Mouse (Mus musculus) urinary bladder, postnatal 25 days (tissue): ENCODE data around the gene Zfp809.
"Not testable (repeated sequence)": the region's sequence is repeated elsewhere in the genome, so short reads cannot be mapped to it uniquely, and the experiment has no call there.

ENCODE experiments used
- DNase-seq: peaks from one replicate; pipeline ENCODE4 v3.0.0; 2022; ENCODE audit warnings: low spot score

The Zfp809 gene

DNA sequence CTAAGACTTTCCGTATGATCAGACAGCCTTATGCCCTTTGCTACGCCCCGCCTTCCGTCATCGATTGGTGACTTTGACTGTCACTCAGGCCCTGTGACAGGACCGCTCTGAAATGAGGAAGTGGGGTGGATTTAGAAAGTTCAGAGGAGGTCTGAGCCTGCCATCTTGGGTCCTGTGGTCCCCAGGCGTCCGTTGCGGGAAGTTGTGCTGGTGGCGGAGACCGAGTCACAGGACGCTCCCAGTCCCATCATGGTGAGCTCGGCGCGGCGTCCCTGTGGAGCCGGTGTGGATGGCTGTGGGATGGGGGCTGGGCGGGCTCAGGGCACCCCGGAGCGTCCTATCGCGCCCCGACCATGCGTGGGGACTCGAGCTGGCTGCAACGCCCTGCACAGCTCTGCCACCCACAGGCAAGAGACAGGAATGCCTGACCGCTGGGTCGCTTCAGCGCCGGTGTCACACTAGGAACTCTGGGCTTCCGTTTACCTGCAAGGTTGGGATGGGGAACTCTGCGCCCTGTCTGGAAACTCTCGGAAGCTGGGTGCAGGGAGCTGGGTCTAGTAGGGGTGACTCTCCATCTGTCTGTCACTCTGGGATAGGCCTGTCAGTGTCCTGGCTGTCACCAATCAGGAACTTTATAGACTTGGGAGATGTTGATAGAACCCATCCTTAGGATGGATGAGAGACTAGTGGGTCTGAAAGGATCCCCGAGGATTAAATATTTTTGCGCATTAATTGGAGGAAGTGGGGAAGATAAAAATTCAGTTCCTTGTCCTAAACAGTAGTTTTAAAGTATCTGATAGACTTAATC is at the start of gene Zfp809:
Gene Zfp809 (plus strand): TSS at position 134 of the 808 bp plus-strand sequence.
- DNase-seq, result peak; percentile 99

DNA sequence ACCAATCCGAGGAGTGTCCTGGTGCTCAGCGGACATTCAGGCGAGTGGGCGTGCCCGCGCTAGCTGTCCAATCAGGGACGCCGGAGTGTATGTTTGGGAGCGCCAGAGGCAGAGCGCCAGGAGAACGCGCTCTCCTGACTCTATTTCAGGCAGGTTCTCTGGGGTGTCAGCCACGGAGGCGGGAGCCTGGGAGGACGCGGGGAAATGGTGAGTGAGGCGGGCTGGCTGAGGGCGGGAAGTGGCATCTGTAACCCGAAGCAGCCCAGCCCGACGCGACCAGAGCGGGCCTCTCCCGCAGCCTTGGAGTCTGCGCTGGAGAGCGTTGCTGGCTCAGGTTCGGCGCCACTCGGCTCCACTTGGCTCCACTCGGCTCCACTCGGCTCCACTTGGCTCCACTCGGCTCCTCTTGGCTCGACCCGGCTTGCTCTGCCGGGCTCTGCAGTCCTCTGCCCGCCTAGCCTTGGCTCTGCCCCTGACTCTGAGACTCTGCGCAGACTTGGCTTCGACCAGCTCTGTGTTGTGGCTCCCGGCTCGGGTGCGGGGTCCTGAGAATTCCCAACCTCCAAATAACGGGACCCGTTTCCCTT is 37.4 kb upstream of the Zfp809 start, which contains the start of gene Zfp872:
Gene Zfp872 (plus strand): TSS at position 66 of the 587 bp plus-strand sequence.
- DNase-seq, result peak; percentile 41

DNA sequence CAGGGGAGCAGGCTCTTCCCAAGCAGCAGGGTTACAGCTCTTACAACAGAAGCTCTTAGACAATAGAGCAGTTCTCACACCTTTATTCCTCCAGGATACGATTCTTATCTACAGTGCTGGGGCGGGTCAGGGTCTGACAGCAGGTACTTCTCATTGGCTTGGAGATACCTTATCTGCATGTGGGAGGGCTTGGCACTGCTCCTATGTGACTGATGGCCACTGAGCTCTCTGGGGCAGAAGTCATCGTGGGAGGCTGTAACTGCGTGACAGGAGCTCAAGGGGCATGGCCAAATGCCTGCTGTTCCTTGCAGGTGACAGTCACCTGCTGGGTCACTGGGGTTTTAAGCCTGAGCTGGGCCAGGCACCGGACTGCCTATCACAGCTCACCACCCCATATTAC is 29.1 kb upstream of the Zfp809 start:
- DNase-seq, result no peak

DNA sequence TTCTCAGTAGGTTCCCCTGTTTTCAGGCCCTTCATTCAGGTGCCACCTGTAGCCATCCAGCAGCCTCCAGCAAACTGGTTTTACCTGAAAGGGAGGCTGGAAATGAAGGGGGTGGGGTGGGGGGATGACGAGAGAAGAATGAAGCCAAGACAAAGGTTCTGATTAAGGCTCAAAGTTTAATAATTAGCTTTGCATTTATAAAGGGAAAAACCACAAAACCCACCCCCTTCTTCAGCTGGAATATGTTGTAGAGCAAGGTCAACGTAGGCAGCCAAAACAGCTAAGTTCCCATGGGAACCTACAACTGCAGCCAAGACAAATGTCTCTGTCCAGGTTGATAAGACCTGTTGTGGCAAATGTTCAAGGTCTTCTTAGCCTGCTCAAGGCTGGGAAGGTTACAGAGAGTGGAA is 11.7 kb upstream of the Zfp809 start:
- DNase-seq, result no peak

DNA sequence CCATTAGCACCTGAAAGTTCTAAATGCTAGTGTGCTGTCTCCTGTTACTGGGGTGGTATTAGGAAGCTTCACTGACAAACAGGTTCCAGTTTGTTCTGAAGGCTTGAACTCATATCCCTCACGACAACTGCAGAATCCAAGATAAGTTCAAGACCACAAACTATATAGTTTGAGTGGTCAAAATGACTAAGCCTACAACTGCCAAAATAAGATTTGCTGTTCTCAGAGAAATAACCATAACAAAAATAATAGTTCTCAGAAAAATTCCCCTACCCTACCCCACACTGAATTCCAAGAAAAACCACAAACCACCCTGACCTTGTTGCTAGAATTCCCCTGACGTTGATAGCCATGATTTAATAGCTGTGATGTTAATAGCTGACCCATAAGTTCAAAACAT is 11.0 kb upstream of the Zfp809 start:
- no peak for DNase-seq

DNA sequence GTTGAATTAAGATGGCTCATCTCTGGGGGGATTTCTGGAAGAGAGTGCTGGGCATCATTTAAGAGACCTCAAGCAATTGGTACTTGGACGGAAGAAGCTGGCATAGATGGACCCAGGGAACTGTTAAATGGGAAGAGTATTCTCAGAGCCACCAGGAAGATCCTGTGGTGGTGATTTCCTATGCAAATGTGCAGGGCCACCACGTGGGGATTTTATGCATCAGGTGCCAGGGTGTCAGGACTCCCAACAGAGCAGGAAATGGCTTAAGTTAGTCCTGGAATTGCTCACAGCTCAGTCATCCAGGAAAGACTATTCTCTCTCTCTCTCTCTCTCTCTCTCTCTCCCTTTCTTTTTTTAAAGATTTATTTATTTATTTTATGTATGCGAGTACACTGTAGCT is 8.8 kb upstream of the Zfp809 start:
- DNase-seq, result no peak

DNA sequence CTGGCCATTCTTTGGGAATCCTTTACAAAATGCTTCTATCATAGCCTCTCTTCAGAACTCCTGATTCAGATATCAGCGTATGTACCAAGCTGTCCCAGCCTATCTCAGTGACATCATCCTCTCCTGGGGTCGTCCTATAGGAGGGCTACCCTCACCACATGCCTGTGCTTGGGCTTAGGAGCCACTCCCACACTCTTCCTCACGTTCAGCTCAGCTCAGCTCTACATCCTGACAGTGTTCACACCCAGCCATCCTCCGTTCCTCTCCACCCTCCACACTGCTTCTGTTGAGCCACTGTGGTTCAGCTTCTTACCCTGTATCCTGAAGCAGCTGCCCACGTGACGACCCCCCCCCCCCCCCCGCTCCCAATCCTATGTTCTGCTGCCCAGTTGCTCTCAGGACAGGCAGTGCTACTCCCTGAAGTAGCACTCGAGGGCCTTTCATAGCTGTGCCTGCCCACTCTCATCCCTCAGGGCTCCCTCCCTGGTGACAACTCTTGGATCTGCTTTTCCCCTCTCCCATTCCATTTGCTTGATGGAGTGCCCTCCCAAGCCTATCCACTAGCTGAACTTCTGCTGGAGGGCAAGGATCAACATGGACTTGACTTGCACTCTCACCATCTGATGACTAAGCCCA is 7.5 kb upstream of the Zfp809 start:
- no peak for DNase-seq

DNA sequence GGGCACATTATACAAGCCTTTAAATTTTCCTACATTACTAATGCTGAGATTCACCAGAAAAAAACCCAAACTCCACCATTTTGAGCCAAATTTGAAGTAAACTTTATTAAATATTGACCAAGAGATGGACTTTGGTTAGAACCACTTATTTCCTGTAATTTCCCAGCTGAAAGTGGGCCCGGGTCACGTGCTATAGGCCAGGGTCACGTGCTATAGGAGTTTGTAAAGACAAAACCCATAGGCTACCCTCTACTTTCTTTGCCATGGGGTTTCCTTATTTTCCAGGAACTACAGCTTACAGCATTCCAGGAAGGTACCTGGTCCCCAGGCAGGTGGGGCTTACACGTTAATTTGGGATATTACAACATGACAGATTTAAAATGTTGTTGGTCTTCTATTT is 1.4 kb upstream of the Zfp809 start:
- DNase-seq, result no peak

DNA sequence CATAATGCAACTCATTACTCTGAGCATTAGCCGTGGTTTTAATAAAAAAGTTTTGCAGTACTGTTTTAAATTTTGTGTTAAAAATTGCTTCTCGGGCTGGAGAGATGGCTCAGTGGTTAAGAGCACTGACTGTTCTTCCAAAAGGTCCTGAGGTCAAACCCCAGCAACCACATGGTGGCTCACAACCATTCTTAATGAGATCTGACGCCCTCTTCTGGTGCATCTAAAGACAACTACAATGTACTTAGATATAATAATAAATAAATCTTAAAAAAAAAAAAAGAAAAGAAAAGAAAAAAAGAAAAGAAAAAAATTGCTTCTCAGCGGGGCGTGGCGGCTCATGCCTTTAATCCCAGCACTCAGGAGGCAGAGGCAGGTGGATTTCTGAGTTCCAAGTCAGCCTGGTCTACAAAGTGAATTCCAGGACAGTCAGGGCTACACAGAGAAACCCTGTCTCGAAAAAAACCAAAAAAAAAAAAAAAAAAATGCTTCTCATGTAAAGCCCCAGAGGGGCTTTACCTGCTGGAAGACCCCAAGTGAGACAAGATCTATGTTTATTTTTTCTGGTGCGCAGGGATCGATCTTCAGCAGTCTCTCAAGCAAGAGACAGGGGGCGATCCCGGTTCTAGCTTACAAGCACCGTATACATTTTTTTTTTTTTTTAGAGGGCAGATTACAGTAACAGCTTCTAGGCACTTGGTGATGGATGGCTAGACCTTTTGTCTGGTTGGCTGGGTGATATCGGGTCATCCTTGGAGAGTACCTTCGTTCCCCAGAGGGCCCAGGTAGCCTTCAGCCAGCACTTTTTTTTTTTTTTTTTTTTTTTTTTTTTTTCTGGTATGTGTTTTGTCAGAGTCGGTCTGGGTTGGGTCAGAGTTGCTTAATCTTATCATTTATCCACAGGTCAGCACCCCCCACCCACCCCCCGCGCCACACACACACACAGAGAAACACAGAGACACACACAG is 694 bp upstream of the Zfp809 start:
- DNase-seq, result no peak

DNA sequence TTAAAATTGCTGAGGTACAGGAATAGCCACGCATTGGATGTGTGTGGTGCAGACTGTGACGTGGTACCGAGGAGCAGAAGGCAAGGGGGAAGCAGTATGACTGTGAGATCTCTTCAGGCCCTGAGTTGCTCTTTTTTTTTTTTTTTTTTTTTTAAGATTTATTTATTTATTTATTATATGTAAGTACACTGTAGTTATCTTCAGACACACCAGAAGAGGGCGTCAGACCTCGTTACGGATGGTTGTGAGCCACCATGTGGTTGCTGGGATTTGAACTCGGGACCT is 817 bp downstream of the Zfp809 start:
- DNase-seq, result not testable (repeated sequence)

DNA sequence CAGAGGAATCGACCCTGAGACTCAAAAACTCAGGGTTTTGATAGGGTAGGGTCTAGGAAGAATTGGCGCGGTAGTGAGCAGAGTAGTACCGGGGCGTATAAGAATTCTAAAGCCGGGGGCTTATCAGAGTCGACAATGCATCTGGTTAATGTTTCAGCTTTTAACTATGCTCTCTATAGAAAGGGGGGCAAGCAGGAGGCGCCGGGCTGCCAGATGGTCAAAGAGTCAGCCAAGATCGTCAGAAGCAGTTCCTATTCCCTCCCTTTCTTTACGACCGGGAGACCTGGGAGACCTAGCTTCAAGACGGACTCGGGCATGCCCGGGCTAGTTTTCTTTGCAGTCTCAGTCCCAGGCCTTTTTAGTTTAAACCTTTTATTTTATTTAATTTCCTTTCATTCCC is 1.3 kb downstream of the Zfp809 start:
- peak; percentile 58 for DNase-seq

DNA sequence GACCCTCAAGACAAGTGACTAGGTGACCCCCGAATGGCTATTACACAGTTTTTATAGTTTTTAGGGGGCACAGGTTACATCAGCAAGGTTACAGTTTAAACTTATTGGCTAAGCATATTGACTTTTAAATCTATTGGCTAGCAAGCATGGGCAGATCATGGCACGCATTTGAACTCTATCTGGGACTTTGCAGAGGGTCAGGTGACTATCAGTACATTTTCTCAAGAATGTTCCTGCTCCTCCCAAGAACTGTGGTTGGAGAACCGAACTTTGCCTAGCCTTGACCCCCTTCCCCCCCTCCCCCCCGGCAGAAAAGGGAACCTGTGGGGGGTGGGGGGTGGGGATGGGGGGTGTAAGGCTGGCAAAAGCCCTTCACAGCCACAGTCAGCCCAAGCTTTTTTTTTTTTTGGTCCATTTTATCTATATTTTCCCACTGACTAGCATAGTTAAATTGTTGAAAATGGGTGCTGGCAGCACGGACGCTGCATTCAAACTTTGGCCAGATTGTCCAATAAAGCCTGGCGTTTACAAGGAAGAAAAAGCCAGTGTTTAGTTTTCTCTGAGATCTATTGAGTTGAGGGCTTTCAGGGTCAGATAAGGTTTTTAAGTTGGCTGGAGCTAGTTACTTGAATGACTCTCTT is 4.0 kb downstream of the Zfp809 start:
- DNase-seq, result no peak

DNA sequence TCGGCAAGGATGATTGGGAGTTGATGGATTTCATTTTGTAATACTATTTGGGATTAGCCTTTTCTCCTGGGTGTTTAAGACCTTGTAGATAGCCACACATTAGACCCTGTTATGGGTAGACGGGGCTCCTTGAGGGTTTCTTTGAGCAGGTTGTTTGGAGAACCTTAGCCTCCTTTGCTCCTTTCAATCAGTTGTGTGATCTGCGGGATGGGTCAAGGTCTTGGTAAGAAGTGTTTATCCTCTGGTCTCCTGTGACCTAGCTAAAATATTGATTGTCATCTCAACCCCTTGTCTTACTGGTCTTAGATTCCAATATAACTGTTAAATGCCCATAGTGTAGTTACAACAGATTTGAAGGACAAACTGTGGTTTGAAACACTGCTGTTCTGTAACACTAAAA is 4.5 kb downstream of the Zfp809 start:
- DNase-seq, result no peak

DNA sequence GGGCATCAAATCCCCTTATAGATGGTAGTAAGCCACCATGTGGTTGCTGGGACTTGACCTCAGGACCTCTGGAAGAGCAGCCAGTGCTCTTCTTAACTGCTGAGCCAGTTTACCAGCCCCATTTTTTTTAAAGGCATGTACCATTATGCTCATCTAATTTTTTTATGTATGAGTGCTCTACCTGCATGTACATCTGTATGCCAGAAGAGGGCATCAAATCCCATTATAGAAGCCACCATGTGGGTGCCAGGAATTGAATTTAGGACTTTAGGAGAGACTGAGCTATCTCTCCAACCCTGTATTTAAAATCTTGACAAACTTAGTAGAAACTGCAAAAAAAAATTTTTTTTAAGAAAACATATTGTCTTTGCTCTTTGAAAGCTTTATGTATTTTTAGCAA is 5.0 kb downstream of the Zfp809 start:
- DNase-seq, result no peak

DNA sequence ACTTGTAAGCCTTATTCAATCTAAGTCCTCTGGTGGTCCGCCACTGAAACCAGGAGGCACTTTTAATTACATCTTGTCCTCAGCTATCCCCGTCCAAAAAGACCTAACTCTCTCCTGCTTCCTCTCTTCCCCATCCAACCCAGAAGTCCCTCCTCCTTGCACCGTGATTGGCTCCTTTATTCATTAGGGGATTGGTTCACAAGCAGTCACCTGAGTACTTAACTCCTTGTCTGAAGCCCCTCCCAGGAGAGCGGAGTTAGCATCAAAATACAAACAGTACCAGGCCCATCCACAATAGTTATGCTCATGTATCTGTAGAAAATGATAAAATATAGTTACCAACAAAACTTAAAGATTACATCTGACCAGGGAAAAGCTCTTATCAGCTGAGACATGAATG is 14.5 kb downstream of the Zfp809 start:
- DNase-seq, result no peak

DNA sequence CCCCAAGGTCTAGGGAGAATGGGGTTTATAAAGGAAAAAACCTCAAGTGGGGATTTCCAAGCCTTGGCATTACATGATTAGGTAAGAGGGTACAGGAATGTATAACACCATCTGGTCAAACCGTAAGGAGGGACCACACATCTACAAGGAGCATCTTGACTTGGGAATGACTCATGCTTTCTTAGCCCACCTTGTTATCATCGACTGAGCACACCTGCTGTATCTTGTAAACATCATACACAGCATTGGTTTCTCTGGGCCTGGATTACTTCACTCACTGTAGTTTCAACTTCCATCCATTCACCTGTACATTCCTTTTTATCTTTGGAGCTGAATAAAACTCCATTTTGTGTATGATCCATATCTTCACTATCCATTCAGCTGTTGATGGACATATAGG is 18.7 kb downstream of the Zfp809 start:
- DNase-seq, result no peak

DNA sequence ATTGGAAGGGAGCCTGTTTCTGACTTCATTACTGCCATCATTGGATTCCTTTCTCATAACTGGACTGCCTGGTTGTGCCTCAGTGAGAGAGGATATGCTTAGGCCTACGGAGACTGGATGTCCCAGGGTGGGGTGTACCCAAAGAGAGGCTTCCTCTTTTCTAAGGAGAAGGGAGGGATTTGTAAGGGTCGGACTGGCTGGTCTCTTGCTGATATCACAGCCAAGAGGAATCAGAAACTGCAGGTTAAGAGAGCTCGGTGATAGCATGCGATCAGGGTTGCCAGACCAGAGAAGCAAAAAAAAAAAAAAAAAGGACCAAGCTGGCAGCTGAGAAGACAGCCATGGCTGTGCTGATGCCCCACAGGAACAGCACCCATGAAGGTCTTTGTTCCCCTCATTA is 31.1 kb downstream of the Zfp809 start:
- DNase-seq, result no peak

DNA sequence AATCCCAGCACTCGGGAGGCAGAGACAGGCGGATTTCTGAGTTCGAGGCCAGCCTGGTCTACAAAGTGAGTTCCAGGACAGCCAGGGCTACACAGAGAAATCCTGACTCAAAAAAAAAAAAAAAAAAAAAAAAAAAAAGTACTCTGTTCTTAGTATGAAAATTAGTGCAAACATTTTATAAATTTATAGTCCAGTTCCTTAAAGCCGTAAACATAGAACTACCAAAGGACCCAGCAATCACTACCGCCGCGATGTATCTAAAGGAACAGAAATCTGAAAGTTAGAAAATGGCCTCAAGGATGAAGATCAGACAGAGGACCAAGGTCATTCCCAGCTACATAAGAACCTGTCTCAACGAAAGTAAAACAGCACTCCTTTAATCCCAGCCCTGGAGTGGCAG is 33.3 kb downstream of the Zfp809 start:
- DNase-seq, result no peak

DNA sequence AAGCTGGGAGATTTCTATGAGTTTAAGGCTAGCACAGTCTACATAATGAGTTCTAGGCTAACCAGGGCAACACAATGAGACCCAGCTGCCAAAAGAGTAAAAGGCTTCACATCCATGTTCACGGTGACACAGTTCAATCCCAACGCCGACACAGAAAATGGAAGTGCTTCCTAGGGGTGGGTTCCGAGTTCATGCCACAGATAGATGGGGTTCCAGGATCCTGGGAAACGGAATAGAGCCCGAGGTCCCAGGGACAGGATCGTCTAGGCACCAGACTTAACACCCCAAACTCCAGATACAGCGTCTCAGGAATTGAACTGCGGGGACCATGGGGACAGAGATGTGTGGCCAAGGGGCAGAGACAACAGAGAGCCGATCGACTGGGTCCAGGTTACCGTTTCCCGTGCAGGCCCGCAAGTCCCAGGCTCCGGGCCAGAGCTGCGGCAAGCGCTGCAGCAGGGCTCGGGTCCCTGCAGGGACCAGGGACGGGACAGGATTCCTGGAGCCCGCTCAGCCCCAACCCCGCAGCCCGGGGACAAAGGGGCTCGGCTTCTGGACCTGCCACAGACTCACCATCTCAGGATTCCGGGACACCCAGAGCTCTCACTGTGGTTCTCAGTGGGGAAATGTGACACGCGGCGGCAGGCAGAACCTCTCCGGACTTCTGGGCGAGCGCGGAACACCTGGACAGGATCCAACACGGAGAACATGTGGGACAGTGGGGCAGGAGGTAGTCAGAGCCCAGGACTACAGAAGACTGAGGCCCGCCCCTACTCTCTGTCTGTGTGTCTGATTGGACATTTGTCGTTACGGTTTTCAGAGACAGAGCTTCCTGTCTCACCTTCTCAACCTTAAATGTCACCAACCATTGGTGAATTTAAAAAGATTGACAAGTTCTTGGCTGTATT is 33.9 kb downstream of the Zfp809 start, which contains the start of gene Zfp599:
Gene Zfp599 (minus strand): TSS at position 712 of the 908 bp plus-strand sequence.
- DNase-seq, result peak; percentile 34

DNA sequence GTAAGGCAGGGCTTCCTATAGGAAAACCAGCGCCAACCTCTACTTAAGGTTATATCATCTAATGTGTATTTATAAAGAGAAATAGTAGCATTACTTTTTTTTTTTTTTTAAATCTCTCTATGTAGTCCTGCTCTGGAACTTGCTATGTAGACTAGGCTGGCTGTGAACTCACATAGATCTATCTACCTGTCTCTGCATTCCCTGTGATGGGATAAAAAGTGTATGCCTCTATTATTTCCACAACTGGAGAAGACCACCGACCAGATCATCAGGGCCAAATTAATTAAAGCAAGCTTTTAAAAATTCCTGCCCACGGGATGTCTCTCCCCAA is 34.5 kb downstream of the Zfp809 start:
- no peak for DNase-seq

DNA sequence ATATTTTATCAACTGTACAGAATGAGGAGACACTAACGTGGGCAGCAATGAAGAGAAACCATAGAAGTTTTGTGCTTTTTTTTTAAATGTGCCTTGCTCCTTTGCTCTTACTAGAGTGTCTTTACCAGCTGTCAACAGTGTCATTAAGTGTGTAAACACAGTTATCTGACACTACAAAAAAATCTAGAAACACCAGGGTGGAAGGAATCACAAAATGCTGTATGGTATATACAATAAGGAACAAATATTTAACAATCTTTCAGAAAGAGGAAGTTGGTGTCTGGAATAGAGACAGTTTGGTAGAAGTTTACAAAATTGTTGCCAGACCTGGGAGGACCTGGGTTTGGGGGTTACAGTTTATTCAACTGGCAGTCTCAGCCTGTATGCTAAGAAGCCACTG is 36.1 kb downstream of the Zfp809 start:
- no peak for DNase-seq
